Mouse (Mus musculus): ENCODE results near the gene Megf11. TPM values are rescaled to one million over a fixed set of nuclear protein-coding genes. Genes with fewer than 3 reads are reported as not detected.

Megf11 gene
- total and polyA plus RNA-seq, 3 experiments: 0.08 to 0.93 TPM; not detected in 1

GRCm38 (mm10) chr9:64568467-64569260 lies 183.2 kb downstream of the Megf11 start:
- no peak overlapping the region for H3K4me3 ChIP-seq (ENCODE audit: control insufficient read depth in 1 of 2, insufficient read depth in 1 of 2, low read depth in 2 of 2, low read length in 2 of 2)
- peaks cover 0 to 3% of the 10 kb centered on the region in 2 experiments; a peak in 2 of 4 replicates for H3K27me3 ChIP-seq (ENCODE audit: control insufficient read depth in 1 of 2, insufficient read depth in 2 of 2, low read length in 2 of 2)
- no peaks in the 10 kb centered on the region for H3K79me2 ChIP-seq (ENCODE audit: control insufficient read depth, insufficient read depth, low read length, poor library complexity)
- H3K36me3 ChIP-seq (ENCODE audit: control insufficient read depth in 1 of 2, insufficient read depth in 2 of 2, low read length in 2 of 2): no peaks in the 10 kb centered on the region
- H3K9me3 ChIP-seq (replicated peaks; ENCODE audit: insufficient read depth, low read length): no peaks in the 10 kb centered on the region
- no peak for DNase-seq (ENCODE audit: low read depth, low spot score)
- H3K4me1 ChIP-seq (ENCODE audit: control insufficient read depth in 1 of 2, insufficient read depth in 2 of 2, low read length in 2 of 2): peaks cover 0 to 11% of the 10 kb centered on the region in 2 experiments; a peak in 2 of 4 replicates
- no peak overlapping the region for H3K27ac ChIP-seq (ENCODE audit: control insufficient read depth, low read depth, low read length)
- TF ChIP-seq MEF2A (IDR thresholded peaks at IDR 0.05; ENCODE audit: extremely low read depth, insufficient replicate concordance, low read depth, low read length, poor library complexity, severe bottlenecking) (no peak), KAT2A (conservative IDR thresholded peaks at IDR 0.05; ENCODE audit: low read depth, low read length) (no peak), ZKSCAN1 (IDR thresholded peaks at IDR 0.05; ENCODE audit: low read depth, low read length) (no peak), POLR2AphosphoS2 (IDR thresholded peaks at IDR 0.05; ENCODE audit: low read length) (no peak), NRF1 (IDR thresholded peaks at IDR 0.05; ENCODE audit: insufficient read depth, low read depth, low read length, poor library complexity, severe bottlenecking) (no peak)
- no peak overlapping the region for H3K9ac ChIP-seq (ENCODE audit: control insufficient read depth, low read depth, low read length, poor library complexity, severe bottlenecking)

- Histone ChIP-seq H3K9me3 (replicated peaks; ENCODE audit: insufficient read depth, low read length) (no peaks in the 10 kb centered on the region), H3K36me3 (ENCODE audit: control insufficient read depth in 1 of 2, insufficient read depth in 2 of 2, low read length in 2 of 2) (no peaks in the 10 kb centered on the region), H3K4me1 (ENCODE audit: control insufficient read depth in 1 of 2, insufficient read depth in 2 of 2, low read length in 2 of 2) (no peaks in the 10 kb centered on the region), H3K79me2 (ENCODE audit: control insufficient read depth, insufficient read depth, low read length, poor library complexity) (no peaks in the 10 kb centered on the region), H3K27ac (ENCODE audit: control insufficient read depth, low read depth, low read length) (no peak overlapping the region), H3K27me3 (ENCODE audit: control insufficient read depth in 1 of 2, insufficient read depth in 2 of 2, low read length in 2 of 2) (peaks cover 0 to 3% of the 10 kb centered on the region in 2 experiments; a peak in 2 of 4 replicates), H3K9ac (ENCODE audit: control insufficient read depth, low read depth, low read length, poor library complexity, severe bottlenecking) (no peak overlapping the region), H3K4me3 (ENCODE audit: control insufficient read depth in 1 of 2, insufficient read depth in 1 of 2, low read depth in 2 of 2, low read length in 2 of 2) (no peak overlapping the region)
- TF ChIP-seq SMC3 (IDR thresholded peaks at IDR 0.05; ENCODE audit: low read depth, low read length): no peak
- TF ChIP-seq TAL1 (IDR thresholded peaks at IDR 0.05; ENCODE audit: low read length): no peak
- no peak for TF ChIP-seq ZC3H11A (IDR thresholded peaks at IDR 0.05; ENCODE audit: low read depth, low read length)
- TF ChIP-seq RCOR1 (IDR thresholded peaks at IDR 0.05; ENCODE audit: low read depth, low read length): no peak
- TF ChIP-seq MYB (IDR thresholded peaks at IDR 0.05; ENCODE audit: low read depth, low read length): no peak
- no peak for TF ChIP-seq ELF1 (IDR thresholded peaks at IDR 0.05; ENCODE audit: low read depth, low read length)
- TF ChIP-seq RAD21 (IDR thresholded peaks at IDR 0.05; ENCODE audit: low read depth, low read length): no peak
- TF ChIP-seq NELFE (IDR thresholded peaks at IDR 0.05; ENCODE audit: low read depth, low read length): no peak
- TF ChIP-seq SIN3A (IDR thresholded peaks at IDR 0.05; ENCODE audit: low read length): no peak
- TF ChIP-seq KAT2A (conservative IDR thresholded peaks at IDR 0.05; ENCODE audit: low read depth, low read length): no peak
- no peak for DNase-seq (ENCODE audit: low read depth, low spot score)
Measured at GRCm38 (mm10) chr9:64570448-64570847, 185.0 kb downstream of the Megf11 start.
